Mouse (Mus musculus): ENCODE data around the gene Mgat4a. TPM values are rescaled to one million over a fixed set of nuclear protein-coding genes. Genes with fewer than 3 reads are reported as not detected.

Mgat4a gene
- total RNA-seq, 4 experiments from 2014 or later: 28.0 to 34.1 (median 31.2) TPM

- no peak for DNase-seq (ENCODE audit: low spot score in 2 of 2)
Measured at GRCm38 (mm10) chr1:37496591-37497280, 44.1 kb downstream of the Mgat4a start.

- DNase-seq (ENCODE audit: low spot score in 2 of 2): no peak
Measured at GRCm38 (mm10) chr1:37495698-37496321, 45.0 kb downstream of the Mgat4a start.

- DNase-seq (ENCODE audit: low spot score in 2 of 2): no peak
Measured at GRCm38 (mm10) chr1:37495104-37495503, 45.7 kb downstream of the Mgat4a start.

GRCm38 (mm10) chr1:37491672-37492071 lies 49.1 kb downstream of the Mgat4a start:
- DNase-seq (ENCODE audit: low spot score in 2 of 2): no peak

GRCm38 (mm10) chr1:37490691-37491212 lies 50.1 kb downstream of the Mgat4a start:
- no peak for DNase-seq (ENCODE audit: low spot score in 2 of 2)

- no peak for DNase-seq (ENCODE audit: low spot score in 2 of 2)
Measured at GRCm38 (mm10) chr1:37488531-37488930, 52.3 kb downstream of the Mgat4a start.

- DNase-seq (ENCODE audit: low spot score in 2 of 2): no peak
Measured at GRCm38 (mm10) chr1:37486994-37487393, 53.8 kb downstream of the Mgat4a start.

GRCm38 (mm10) chr1:37486439-37486838 lies 54.4 kb downstream of the Mgat4a start:
- DNase-seq (ENCODE audit: low spot score in 2 of 2): no peak

GRCm38 (mm10) chr1:37484612-37485011 lies 56.2 kb downstream of the Mgat4a start:
- no peak for DNase-seq (ENCODE audit: low spot score in 2 of 2)

GRCm38 (mm10) chr1:37481331-37481730 lies 59.5 kb downstream of the Mgat4a start:
- no peak for DNase-seq (ENCODE audit: low spot score in 2 of 2)

- no peak for DNase-seq (ENCODE audit: low spot score in 2 of 2)
Measured at GRCm38 (mm10) chr1:37480731-37481130, 60.1 kb downstream of the Mgat4a start.

- no peak for DNase-seq (ENCODE audit: low spot score in 2 of 2)
Measured at GRCm38 (mm10) chr1:37479759-37480158, 61.1 kb downstream of the Mgat4a start.

- peak in 1 of 2 experiments; percentile 24 for DNase-seq (ENCODE audit: low spot score in 2 of 2)
Measured at GRCm38 (mm10) chr1:37479074-37479473, 61.7 kb downstream of the Mgat4a start.

GRCm38 (mm10) chr1:37478416-37478815 lies 62.4 kb downstream of the Mgat4a start:
- no peak for DNase-seq (ENCODE audit: low spot score in 2 of 2)

GRCm38 (mm10) chr1:37477928-37478327 lies 62.9 kb downstream of the Mgat4a start:
- no peak for DNase-seq (ENCODE audit: low spot score in 2 of 2)

- DNase-seq (ENCODE audit: low spot score in 2 of 2): no peak
Measured at GRCm38 (mm10) chr1:37477250-37477649, 63.6 kb downstream of the Mgat4a start.

GRCm38 (mm10) chr1:37475312-37475711 lies 65.5 kb downstream of the Mgat4a start:
- DNase-seq (ENCODE audit: low spot score in 2 of 2): no peak

- no peak for DNase-seq (ENCODE audit: low spot score in 2 of 2)
Measured at GRCm38 (mm10) chr1:37474634-37475190, 66.1 kb downstream of the Mgat4a start.

- DNase-seq (ENCODE audit: low spot score in 2 of 2): no peak
Measured at GRCm38 (mm10) chr1:37474046-37474445, 66.8 kb downstream of the Mgat4a start.

GRCm38 (mm10) chr1:37473251-37473650 lies 67.6 kb downstream of the Mgat4a start:
- DNase-seq (ENCODE audit: low spot score in 2 of 2): no peak

- no peak for DNase-seq (ENCODE audit: low spot score in 2 of 2)
Measured at GRCm38 (mm10) chr1:37471179-37472148, 69.4 kb downstream of the Mgat4a start.
